Mouse (Mus musculus): ENCODE data around the gene 1700022I11Rik. TPM values are rescaled to one million over a fixed set of nuclear protein-coding genes. Genes with fewer than 3 reads are reported as not detected.

1700022I11Rik gene
- polyA plus RNA-seq (2017; shearing (Covaris generic)): 0.25 TPM

GRCm38 (mm10) chr4:42969304-42969703 lies at the start of gene 1700022I11Rik:
TSS of gene 1700022I11Rik (plus strand) at chr4:42969604.

GRCm38 (mm10) chr4:42949676-42950051 lies 19.7 kb upstream of the 1700022I11Rik start, which contains the start of gene Dnajb5:
TSS of gene Dnajb5 (plus strand) at chr4:42949814.

GRCm38 (mm10) chr4:43000141-43000986 lies 31.0 kb downstream of the 1700022I11Rik start, which contains the start of gene Vcp:
TSS of gene Vcp (minus strand) at chr4:43000507.

GRCm38 (mm10) chr4:43010161-43011038 lies 41.0 kb downstream of the 1700022I11Rik start, which contains the start of gene Fancg:
TSS of gene Fancg (minus strand) at chr4:43010506.

GRCm38 (mm10) chr4:43025084-43025960 lies 55.9 kb downstream of the 1700022I11Rik start, which contains the start of gene Pigo:
TSS of gene Pigo (minus strand) at chr4:43025819.

GRCm38 (mm10) chr4:43031237-43031995 lies 62.0 kb downstream of the 1700022I11Rik start, which contains the start of gene Stoml2:
TSS of gene Stoml2 (minus strand) at chr4:43031710.

Other genes with a start within 250 kb of the 1700022I11Rik start
- gene 4930578G10Rik, start 234.1 kb upstream of the 1700022I11Rik start, polyA plus RNA-seq (2017; shearing (Covaris generic)): not detected
- gene Ccl19, start 213.0 kb upstream of the 1700022I11Rik start, polyA plus RNA-seq (2017; shearing (Covaris generic)): not detected
- gene Ccl21a, start 195.6 kb upstream of the 1700022I11Rik start, polyA plus RNA-seq (2017; shearing (Covaris generic)): not detected
- gene Fam205a1, start 115.7 kb upstream of the 1700022I11Rik start, polyA plus RNA-seq (2017; shearing (Covaris generic)): not detected
- not detected for gene Gm12394, start 112.8 kb upstream of the 1700022I11Rik start, polyA plus RNA-seq (2017; shearing (Covaris generic))
- gene Fam205c, start 95.4 kb upstream of the 1700022I11Rik start, polyA plus RNA-seq (2017; shearing (Covaris generic)): not detected
- not detected for gene Phf24, start 52.9 kb upstream of the 1700022I11Rik start, polyA plus RNA-seq (2017; shearing (Covaris generic))
- 14.3 TPM for gene Dnajb5, start 19.8 kb upstream of the 1700022I11Rik start, polyA plus RNA-seq (2017; shearing (Covaris generic))
- 363 TPM for gene Vcp, start 30.9 kb downstream of the 1700022I11Rik start, polyA plus RNA-seq (2017; shearing (Covaris generic))
- 27.6 TPM for gene Fancg, start 40.9 kb downstream of the 1700022I11Rik start, polyA plus RNA-seq (2017; shearing (Covaris generic))
- gene Pigo, start 56.2 kb downstream of the 1700022I11Rik start, polyA plus RNA-seq (2017; shearing (Covaris generic)): 44.8 TPM
- gene Stoml2, start 62.1 kb downstream of the 1700022I11Rik start, polyA plus RNA-seq (2017; shearing (Covaris generic)): 175 TPM
- gene Fam214b, start 76.6 kb downstream of the 1700022I11Rik start, polyA plus RNA-seq (2017; shearing (Covaris generic)): 7.1 TPM
- 0.25 TPM for gene Unc13b, start 89.3 kb downstream of the 1700022I11Rik start, polyA plus RNA-seq (2017; shearing (Covaris generic))